Mouse (Mus musculus): ENCODE measurements around the gene Trim12a. TPM values are rescaled to one million over a fixed set of nuclear protein-coding genes. Genes with fewer than 3 reads are reported as not detected.

The Trim12a gene
- total RNA-seq, 2 experiments from 2014 or later = 2.0 to 2.1 TPM

Other genes with a start within 250 kb of the Trim12a start
- not detected for gene Olfr644, start 243.6 kb downstream of the Trim12a start, total RNA-seq (2021)
- not detected for gene Olfr645, start 230.0 kb downstream of the Trim12a start, total RNA-seq (2021)
- not detected for gene Olfr646, start 210.6 kb downstream of the Trim12a start, total RNA-seq (2021)
- not detected for gene Ubqln5, start 185.6 kb downstream of the Trim12a start, total RNA-seq (2021)
- not detected for gene Olfr643, start 178.1 kb downstream of the Trim12a start, total RNA-seq (2021)
- gene Ubqln3, start 172.2 kb downstream of the Trim12a start, total RNA-seq (2021) = not detected
- gene Ubqlnl, start 164.9 kb downstream of the Trim12a start, total RNA-seq (2021) = not detected
- gene Olfm5, start 150.6 kb downstream of the Trim12a start, total RNA-seq (2021) = not detected
- gene Olfr648, start 132.1 kb downstream of the Trim12a start, total RNA-seq (2021) = under 1 TPM; 0.17 to 0.44 TPM
- gene Olfr649, start 119.5 kb downstream of the Trim12a start, total RNA-seq (2021) = not detected
- gene Trim6, start 96.7 kb downstream of the Trim12a start, total RNA-seq (2021) = under 1 TPM; 0.28 to 0.33 TPM
- gene Trim34a, start 71.0 kb downstream of the Trim12a start, total RNA-seq (2021) = 1 to 10 TPM in 1 of 2 experiments, under 1 TPM in 1; 0.76 to 1.0 TPM
- under 1 TPM; 0.25 to 0.55 TPM for gene Trim5, start 27.4 kb downstream of the Trim12a start, total RNA-seq (2021)
- gene Trim34b, start 14.0 kb upstream of the Trim12a start, total RNA-seq (2021) = not detected
- 1 to 10 TPM; 1.5 to 2.0 TPM for gene Trim12c, start 37.9 kb upstream of the Trim12a start, total RNA-seq (2021)
- gene Trim30b, start 54.4 kb upstream of the Trim12a start, total RNA-seq (2021) = not detected
- gene Trim30c, start 85.4 kb upstream of the Trim12a start, total RNA-seq (2021) = not detected
- gene Trim30a, start 149.7 kb upstream of the Trim12a start, total RNA-seq (2021) = under 1 TPM; 0.52 to 0.74 TPM
- under 1 TPM; 0.14 to 0.31 TPM for gene Trim30d, start 192.4 kb upstream of the Trim12a start, total RNA-seq (2021)
- not detected for gene Olfr651, start 234.7 kb upstream of the Trim12a start, total RNA-seq (2021)
- gene Olfr652, start 245.4 kb upstream of the Trim12a start, total RNA-seq (2021) = not detected